Mouse (Mus musculus): ENCODE measurements around the gene Rab11fip3.

GRCm38 (mm10) chr17:26045285-26045684 lies 24.1 kb downstream of the Rab11fip3 start:
- TF ChIP-seq CTCF (IDR thresholded peaks at IDR 0.05; ENCODE audit: extremely low read depth, insufficient read depth, low read length) (no peak), POLR2A (IDR thresholded peaks at IDR 0.05; ENCODE audit: extremely low read depth, insufficient read depth, low read length) (no peak)

Data from cortical plate, adult 2 months (tissue).